Comparison of ENCODE assay signal across 8 mouse cellular contexts in the genomic region with DNA sequence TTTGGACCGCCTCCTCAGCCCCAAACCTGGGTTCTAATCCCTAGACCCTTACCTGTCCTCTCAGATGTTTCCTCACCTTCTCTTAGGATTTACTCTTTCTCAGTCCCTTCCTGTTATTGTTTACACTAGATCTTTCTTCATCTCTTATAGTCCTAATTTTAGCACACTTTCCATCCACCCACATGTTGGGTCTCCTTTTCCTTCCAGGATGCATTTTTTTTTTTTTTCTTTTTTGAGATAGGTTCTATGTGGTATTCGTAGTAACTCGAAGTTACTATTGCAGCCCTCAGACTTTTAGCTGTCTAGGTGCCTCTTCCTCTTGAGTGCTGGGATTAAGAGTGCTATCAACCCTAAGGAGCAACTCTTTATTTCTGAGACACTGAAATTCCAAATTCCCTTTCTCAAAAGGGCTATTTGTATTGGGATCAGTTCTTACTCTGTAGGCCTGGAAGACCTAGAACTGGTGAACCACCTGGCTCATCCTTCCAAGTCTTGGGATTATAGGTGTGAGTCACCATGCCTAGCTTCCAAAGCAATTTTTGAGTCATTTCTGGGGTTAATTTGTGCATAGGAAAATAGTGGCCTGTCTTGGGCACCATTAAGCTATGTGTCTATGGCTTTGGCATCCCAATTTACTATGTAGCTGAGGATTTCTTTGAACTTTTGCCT. TPM values are rescaled to one million over a fixed set of nuclear protein-coding genes. Genes with fewer than 3 reads are reported as not detected.
DNase-seq lines count a peak whose midpoint lies in the region; ATAC-seq and TF ChIP-seq lines count a peak whose summit lies in the region.

No protein-coding gene starts in this region.

- H3K27ac ChIP-seq in CH12.LX (ENCODE audit: insufficient read depth, low read depth), result no peak overlapping the region
- H3K27ac ChIP-seq in forebrain, embryonic 14.5 days (ENCODE audit: low read depth, low read length), result peak overlapping the region; percentile 93
- H3K27ac ChIP-seq in liver, embryonic 15.5 days (replicated peaks), result peak overlapping the region; percentile 97

- no peak for TF ChIP-seq EP300 in CH12.LX (IDR thresholded peaks at IDR 0.05; ENCODE audit: low read length)

- dilution Hi-C loops in CH12.LX (cut with MboI; ENCODE audit: extremely low pct_ligation_motif_present, extremely low pct_unique_long_range_greater_than_20kb, low sequenced_read_pairs), result no loop called here

- no peaks in the 10 kb centered on the region for H3K27me3 ChIP-seq in CH12.LX (replicated peaks)
- no peaks in the 10 kb centered on the region for H3K27me3 ChIP-seq in forebrain, embryonic 14.5 days (replicated peaks; ENCODE audit: control insufficient read depth, insufficient read depth, low read length)
- H3K27me3 ChIP-seq in liver, embryonic 15.5 days, result no peaks in the 10 kb centered on the region

- H3K9ac ChIP-seq in CH12.LX (ENCODE audit: insufficient read depth, low read depth), result peak overlapping the region; percentile 100
- peak overlapping the region; percentile 87 for H3K9ac ChIP-seq in forebrain, embryonic 14.5 days (ENCODE audit: low read length)
- peak overlapping the region; percentile 88 for H3K9ac ChIP-seq in liver, embryonic 15.5 days

- ATAC-seq in forebrain, embryonic 14.5 days, result no peak
- ATAC-seq in liver, embryonic 15.5 days (ENCODE audit: insufficient read depth), result no peak

- TF ChIP-seq POLR2A in CH12.LX (IDR thresholded peaks at IDR 0.05; ENCODE audit: low read depth, low read length), result no peak

- no peak for TF ChIP-seq CTCF in CH12.LX (conservative IDR thresholded peaks at IDR 0.05 in 1 of 2, IDR thresholded peaks at IDR 0.05 in 1 of 2; ENCODE audit: low read depth in 2 of 2, low read length in 2 of 2)

- H3K4me3 ChIP-seq in CH12.LX (replicated peaks in 1 of 3; ENCODE audit: low read depth in 2 of 3, low read length in 2 of 3, poor library complexity in 1 of 3), result peak overlapping the region; percentile 47 to 64 (median 55)
- peak overlapping the region; percentile 80 for H3K4me3 ChIP-seq in forebrain, embryonic 14.5 days (ENCODE audit: low read depth, low read length)
- peak overlapping the region; percentile 79 for H3K4me3 ChIP-seq in liver, embryonic 15.5 days (replicated peaks)

- H3K4me1 ChIP-seq in CH12.LX (ENCODE audit: control insufficient read depth in 1 of 2, insufficient read depth in 2 of 2), result peaks cover 17 to 51% of the 10 kb centered on the region in 2 experiments
- H3K4me1 ChIP-seq in forebrain, embryonic 14.5 days (ENCODE audit: control insufficient read depth, insufficient read depth, low read length), result peaks cover 31% of the 10 kb centered on the region
- peaks cover 70% of the 10 kb centered on the region for H3K4me1 ChIP-seq in liver, embryonic 15.5 days (replicated peaks)

- in situ Hi-C loops in CH12.LX (cut with MboI; ENCODE audit: low pct_ligation_motif_present, low pct_unique_long_range_greater_than_20kb, low sequenced_read_pairs), result no loop called here

- H3K36me3 ChIP-seq in CH12.LX (replicated peaks in 1 of 2; ENCODE audit: control insufficient read depth in 1 of 2, insufficient read depth in 1 of 2, low read length in 1 of 2), result peaks cover 23 to 42% of the 10 kb centered on the region in 2 experiments
- H3K36me3 ChIP-seq in forebrain, embryonic 14.5 days (ENCODE audit: control insufficient read depth, insufficient read depth, low read length), result peaks cover 43% of the 10 kb centered on the region
- peaks cover 49% of the 10 kb centered on the region for H3K36me3 ChIP-seq in liver, embryonic 15.5 days (replicated peaks)

- DNase-seq in heart, adult 11 months, result peak; percentile 70
- DNase-seq in heart, postnatal 4 days, result no peak
- DNase-seq in CH12.LX (ENCODE audit: extremely low read depth), result no peak
- DNase-seq in forebrain, embryonic 14.5 days (ENCODE audit: low spot score), result no peak
- no peak for DNase-seq in Muller cell, postnatal 12 days (ENCODE audit: inconsistent ontology term)
- no peak for DNase-seq in layer of hippocampus, postnatal 10 days (ENCODE audit: low spot score in 2 of 2)
- DNase-seq in ovary, postnatal 14 days (ENCODE audit: low spot score), result no peak

- peak overlapping the region; percentile 77 for H3K4me2 ChIP-seq in CH12.LX (ENCODE audit: insufficient read depth, low read depth, poor library complexity, severe bottlenecking)
- H3K4me2 ChIP-seq in forebrain, embryonic 14.5 days (ENCODE audit: low read length), result peak overlapping the region; percentile 56
- peak overlapping the region; percentile 67 for H3K4me2 ChIP-seq in liver, embryonic 15.5 days

- TF ChIP-seq RAD21 in CH12.LX (IDR thresholded peaks at IDR 0.05; ENCODE audit: low read depth, low read length), result no peak

- 30% methylated on average over 3 of the region's 3 CpGs for WGBS in forebrain, embryonic 14.5 days
- WGBS in liver, embryonic 15.5 days (ENCODE audit: insufficient replicate concordance), result 5% methylated on average over 3 of the region's 3 CpGs

- H3K9me3 ChIP-seq in CH12.LX (replicated peaks; ENCODE audit: low read length), result no peaks in the 10 kb centered on the region
- H3K9me3 ChIP-seq in forebrain, embryonic 14.5 days (replicated peaks; ENCODE audit: control insufficient read depth, low read length), result no peaks in the 10 kb centered on the region
- H3K9me3 ChIP-seq in liver, embryonic 15.5 days (replicated peaks), result no peaks in the 10 kb centered on the region

- H3K79me2 ChIP-seq in CH12.LX (replicated peaks; ENCODE audit: control insufficient read depth, extremely low read depth, insufficient read depth, poor library complexity, severe bottlenecking), result peaks cover 48% of the 10 kb centered on the region

TF ChIP-seq in CH12.LX, 34 proteins besides CTCF, POLR2A, EP300 and RAD21:
- TF ChIP-seq USF2 (conservative IDR thresholded peaks at IDR 0.05; ENCODE audit: low read depth, low read length) (no peak), NELFE (IDR thresholded peaks at IDR 0.05; ENCODE audit: low read depth, low read length) (0 out of 2 replicates have a peak, but pooled peaks have one; percentile 39), PAX5 (IDR thresholded peaks at IDR 0.05; ENCODE audit: low read length) (no peak), SMC3 (IDR thresholded peaks at IDR 0.05; ENCODE audit: low read depth, low read length) (no peak), MXI1 (IDR thresholded peaks at IDR 0.05; ENCODE audit: low read depth, low read length) (peak; percentile 11; the same call in 1 of the 2 replicates)

RNA-seq across cellular contexts. Expression of a gene that starts 1.1 kb away (rescaled TPM):
- total RNA-seq in heart, postnatal 4 days (2021), result 10 to 100 TPM; 55.5 to 74.3 TPM
- 23.3 and 23.5 TPM in 2 replicates for total RNA-seq in CH12.LX (2012; rRNA removed)
- total RNA-seq in CH12.LX (2014; rRNA removed), result 22.3 and 27.1 TPM in 2 replicates
- 25.6 and 31.8 TPM in 2 replicates for polyA plus RNA-seq in CH12.LX (2012; ENCODE audit: insufficient read length, low read depth)
- polyA plus RNA-seq in forebrain, embryonic 14.5 days (2014; fragmentation: Nextera tagmentation; extraction: Ambion mirVana), result 6.6 and 7.0 TPM in 2 replicates
- polyA plus RNA-seq in liver, embryonic 15.5 days (2015; fragmentation: Nextera tagmentation; extraction: Ambion mirVana), result 3.5 and 3.7 TPM in 2 replicates
- total RNA-seq in layer of hippocampus, postnatal 10 days (2021), result 10 to 100 TPM; 26.2 to 27.6 TPM

RNA-seq across cellular contexts. Expression of a gene that starts 38.1 kb away (rescaled TPM):
- total RNA-seq in heart, postnatal 4 days (2021), result 1 to 10 TPM in 1 of 2 experiments, under 1 TPM in 1; 0.77 to 1.6 TPM
- total RNA-seq in CH12.LX (2012; rRNA removed), result not detected in 2 replicates
- total RNA-seq in CH12.LX (2014; rRNA removed), result not detected in 2 replicates
- not detected in 2 replicates for polyA plus RNA-seq in CH12.LX (2012; ENCODE audit: insufficient read length, low read depth)
- 0.11 and 0.25 TPM in 2 replicates for polyA plus RNA-seq in forebrain, embryonic 14.5 days (2014; fragmentation: Nextera tagmentation; extraction: Ambion mirVana)
- 0.08 and 0.10 TPM in 2 replicates for polyA plus RNA-seq in liver, embryonic 15.5 days (2015; fragmentation: Nextera tagmentation; extraction: Ambion mirVana)
- total RNA-seq in layer of hippocampus, postnatal 10 days (2021), result under 1 TPM; 0.42 to 0.75 TPM

RNA-seq across cellular contexts. Expression of a gene that starts 40.1 kb away (rescaled TPM):
- total RNA-seq in heart, postnatal 4 days (2021), result not detected
- 0.04 TPM in 1 of 2 replicates, not detected in the other for total RNA-seq in CH12.LX (2012; rRNA removed)
- total RNA-seq in CH12.LX (2014; rRNA removed), result not detected in 2 replicates
- polyA plus RNA-seq in CH12.LX (2012; ENCODE audit: insufficient read length, low read depth), result not detected in 2 replicates
- 0.33 and 0.39 TPM in 2 replicates for polyA plus RNA-seq in forebrain, embryonic 14.5 days (2014; fragmentation: Nextera tagmentation; extraction: Ambion mirVana)
- not detected in 2 replicates for polyA plus RNA-seq in liver, embryonic 15.5 days (2015; fragmentation: Nextera tagmentation; extraction: Ambion mirVana)
- total RNA-seq in layer of hippocampus, postnatal 10 days (2021), result under 1 TPM; 0.18 to 0.27 TPM

RNA-seq across cellular contexts. Expression of a gene that starts 51.8 kb away (rescaled TPM):
- total RNA-seq in heart, postnatal 4 days (2021), result 10 to 100 TPM; 26.4 to 28.0 TPM
- 34.5 and 36.4 TPM in 2 replicates for total RNA-seq in CH12.LX (2012; rRNA removed)
- 26.1 and 32.2 TPM in 2 replicates for total RNA-seq in CH12.LX (2014; rRNA removed)
- polyA plus RNA-seq in CH12.LX (2012; ENCODE audit: insufficient read length, low read depth), result 94.8 and 131 TPM in 2 replicates
- polyA plus RNA-seq in forebrain, embryonic 14.5 days (2014; fragmentation: Nextera tagmentation; extraction: Ambion mirVana), result 103 and 116 TPM in 2 replicates
- 106 and 115 TPM in 2 replicates for polyA plus RNA-seq in liver, embryonic 15.5 days (2015; fragmentation: Nextera tagmentation; extraction: Ambion mirVana)
- 10 to 100 TPM; 23.3 to 23.4 TPM for total RNA-seq in layer of hippocampus, postnatal 10 days (2021)

RNA-seq across cellular contexts. Expression of a gene that starts 56.5 kb away (rescaled TPM):
- total RNA-seq in heart, postnatal 4 days (2021), result 10 to 100 TPM; 29.2 to 30.0 TPM
- total RNA-seq in CH12.LX (2012; rRNA removed), result 95.5 and 98.3 TPM in 2 replicates
- 107 and 126 TPM in 2 replicates for total RNA-seq in CH12.LX (2014; rRNA removed)
- polyA plus RNA-seq in CH12.LX (2012; ENCODE audit: insufficient read length, low read depth), result 241 and 266 TPM in 2 replicates
- 43.2 and 48.2 TPM in 2 replicates for polyA plus RNA-seq in forebrain, embryonic 14.5 days (2014; fragmentation: Nextera tagmentation; extraction: Ambion mirVana)
- 41.7 and 48.3 TPM in 2 replicates for polyA plus RNA-seq in liver, embryonic 15.5 days (2015; fragmentation: Nextera tagmentation; extraction: Ambion mirVana)
- total RNA-seq in layer of hippocampus, postnatal 10 days (2021), result 10 to 100 TPM; 23.2 to 26.3 TPM
